Comparison of ENCODE assay signal across 11 mouse cellular contexts in the genomic region with DNA sequence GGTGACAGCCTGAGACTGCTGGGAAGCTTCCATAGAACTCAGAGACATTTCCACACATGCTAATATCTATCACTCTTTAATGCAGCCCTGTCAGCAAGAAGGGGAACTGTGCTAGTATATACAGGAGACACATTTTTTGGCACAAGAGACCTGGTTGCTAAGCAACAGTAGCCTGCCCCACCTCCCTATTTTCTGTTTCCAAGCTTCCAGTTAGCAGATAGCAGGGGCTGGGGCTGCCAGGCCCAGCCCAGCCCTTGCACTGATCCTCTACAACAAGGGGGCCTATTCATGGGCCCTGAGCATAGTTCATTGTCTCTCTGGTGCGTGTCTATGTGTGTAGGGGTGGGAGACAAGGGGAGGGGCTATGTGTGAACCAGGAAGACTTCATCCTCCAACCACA. TPM values are rescaled to one million over a fixed set of nuclear protein-coding genes. Genes with fewer than 3 reads are reported as not detected.
DNase-seq lines count a peak whose midpoint lies in the region; ATAC-seq and TF ChIP-seq lines count a peak whose summit lies in the region.
"Had no signal": no experiment of that assay in that cellular context is flagged by ENCODE, and none has a peak within 500 bp of the region (broad histone marks: within the 10 kb centered on the region; RNA-seq: fewer than 3 reads in every experiment).

No protein-coding gene starts in this region.

- peak; percentile 78 for DNase-seq in lung, embryonic 14.5 days
- DNase-seq in lung, postnatal 14 days: no peak
- DNase-seq in kidney, postnatal 4 days: no peak
- DNase-seq in left cerebral cortex, adult 2 months (ENCODE audit: extremely low spot score in 1 of 2, low spot score in 2 of 2): no peak
- DNase-seq in adrenal gland, postnatal 36 days: no peak
- DNase-seq: gastrocnemius, postnatal 14 days had no signal

- TF ChIP-seq CTCF in lung, embryonic 14.5 days (IDR thresholded peaks at IDR 0.05; ENCODE audit: low read depth): no peak
- no peak for TF ChIP-seq CTCF in left cerebral cortex, adult 2 months (IDR thresholded peaks at IDR 0.05)

- H3K27ac ChIP-seq in lung, embryonic 14.5 days (ENCODE audit: low read depth): no peak overlapping the region
- no peak overlapping the region for H3K27ac ChIP-seq in embryonic facial prominence, embryonic 15.5 days (replicated peaks)
- H3K27ac ChIP-seq in intestine, embryonic 16.5 days (ENCODE audit: low read length): no peak overlapping the region
- H3K27ac ChIP-seq in stomach, embryonic 14.5 days (ENCODE audit: low read length): no peak overlapping the region
- H3K27ac ChIP-seq in left cerebral cortex, adult 2 months: no peak overlapping the region

- no peak overlapping the region for H3K4me3 ChIP-seq in lung, embryonic 14.5 days (ENCODE audit: low read depth, low read length)
- H3K4me3 ChIP-seq in embryonic facial prominence, embryonic 15.5 days (replicated peaks): no peak overlapping the region
- H3K4me3 ChIP-seq in intestine, embryonic 16.5 days (ENCODE audit: low read length): no peak overlapping the region
- H3K4me3 ChIP-seq in stomach, embryonic 14.5 days (ENCODE audit: low read depth, low read length): no peak overlapping the region
- H3K4me3 ChIP-seq in left cerebral cortex, adult 2 months: no peak overlapping the region

- ATAC-seq in lung, embryonic 14.5 days (ENCODE audit: insufficient read depth): peak; percentile 95; the same call in 1 of the 2 replicates
- ATAC-seq in embryonic facial prominence, embryonic 15.5 days (ENCODE audit: insufficient number of reproducible peaks, low FRiP score, low TSS enrichment, low read depth): peak; percentile 11; the same call in 1 of the 2 replicates
- peak; percentile 78 for ATAC-seq in intestine, embryonic 16.5 days
- ATAC-seq in stomach, embryonic 14.5 days (ENCODE audit: insufficient number of reproducible peaks, insufficient read depth, low FRiP score, low read depth): peak; percentile 74; the same call in 1 of the 2 replicates

- H3K9ac ChIP-seq in lung, embryonic 14.5 days: no peak overlapping the region
- no peak overlapping the region for H3K9ac ChIP-seq in embryonic facial prominence, embryonic 15.5 days
- H3K9ac ChIP-seq in intestine, embryonic 16.5 days (ENCODE audit: low read depth, low read length): no peak overlapping the region
- no peak overlapping the region for H3K9ac ChIP-seq in stomach, embryonic 14.5 days (replicated peaks; ENCODE audit: low read depth, low read length)

- H3K36me3 ChIP-seq in lung, embryonic 14.5 days (ENCODE audit: insufficient read depth): no peaks in the 10 kb centered on the region
- H3K36me3 ChIP-seq in embryonic facial prominence, embryonic 15.5 days: no peaks in the 10 kb centered on the region
- no peaks in the 10 kb centered on the region for H3K36me3 ChIP-seq in intestine, embryonic 16.5 days (ENCODE audit: control insufficient read depth, insufficient read depth, low read length)
- H3K36me3 ChIP-seq in stomach, embryonic 14.5 days (ENCODE audit: control insufficient read depth, insufficient read depth, low read length): no peaks in the 10 kb centered on the region
- H3K36me3 ChIP-seq: G1E had no signal

- H3K4me1 ChIP-seq in lung, embryonic 14.5 days (ENCODE audit: insufficient read depth): no peaks in the 10 kb centered on the region
- H3K4me1 ChIP-seq in embryonic facial prominence, embryonic 15.5 days: peaks cover 4% of the 10 kb centered on the region; the same call in 1 of the 2 replicates
- peaks cover 7% of the 10 kb centered on the region; the same call in 1 of the 2 replicates for H3K4me1 ChIP-seq in intestine, embryonic 16.5 days (ENCODE audit: control insufficient read depth, insufficient read depth, low read length)
- H3K4me1 ChIP-seq in stomach, embryonic 14.5 days (ENCODE audit: control insufficient read depth, insufficient read depth, low read length): no peaks in the 10 kb centered on the region

- intact Hi-C loops in left cerebral cortex, adult 2 months (cut with DNase I): no loop called here

- WGBS in lung, embryonic 14.5 days: 14% methylated on average over 1 of the region's 1 CpGs
- 18% methylated on average over 1 of the region's 1 CpGs for WGBS in embryonic facial prominence, embryonic 15.5 days
- WGBS in intestine, embryonic 16.5 days: 20% methylated on average over 1 of the region's 1 CpGs
- WGBS in stomach, embryonic 14.5 days: 47% methylated on average over 1 of the region's 1 CpGs

- no peaks in the 10 kb centered on the region for H3K27me3 ChIP-seq in lung, embryonic 14.5 days (ENCODE audit: insufficient read depth, low read length)
- H3K27me3 ChIP-seq in embryonic facial prominence, embryonic 15.5 days: no peaks in the 10 kb centered on the region; the same call in 1 of the 2 replicates
- H3K27me3 ChIP-seq in intestine, embryonic 16.5 days (replicated peaks; ENCODE audit: control insufficient read depth, insufficient read depth, low read length): no peaks in the 10 kb centered on the region
- H3K27me3 ChIP-seq in stomach, embryonic 14.5 days (ENCODE audit: control insufficient read depth, insufficient read depth, low read length): no peaks in the 10 kb centered on the region

- no peak overlapping the region for H3K4me2 ChIP-seq in lung, embryonic 14.5 days
- H3K4me2 ChIP-seq in embryonic facial prominence, embryonic 15.5 days (replicated peaks): no peak overlapping the region
- no peak overlapping the region for H3K4me2 ChIP-seq in intestine, embryonic 16.5 days (ENCODE audit: low read depth, low read length)
- H3K4me2 ChIP-seq in stomach, embryonic 14.5 days (replicated peaks; ENCODE audit: low read depth, low read length): no peak overlapping the region

- no peaks in the 10 kb centered on the region for H3K9me3 ChIP-seq in lung, embryonic 14.5 days (ENCODE audit: low read depth, low read length)
- no peaks in the 10 kb centered on the region for H3K9me3 ChIP-seq in embryonic facial prominence, embryonic 15.5 days (replicated peaks)
- no peaks in the 10 kb centered on the region for H3K9me3 ChIP-seq in intestine, embryonic 16.5 days (ENCODE audit: control insufficient read depth, low read length)
- H3K9me3 ChIP-seq in stomach, embryonic 14.5 days (ENCODE audit: control insufficient read depth, low read depth, low read length): no peaks in the 10 kb centered on the region
- H3K9me3 ChIP-seq: G1E had no signal

RNA-seq across cellular contexts. Expression of a gene that starts 21.3 kb away (rescaled TPM):
- 0.34 and 0.47 TPM in 2 replicates for polyA plus RNA-seq in lung, embryonic 14.5 days (2014; fragmentation: Nextera tagmentation; extraction: Ambion mirVana)
- 0.75 and 1.2 TPM in 2 replicates for polyA plus RNA-seq in embryonic facial prominence, embryonic 15.5 days (2015; fragmentation: Nextera tagmentation; extraction: Ambion mirVana)
- 1.3 and 2.4 TPM in 2 replicates for polyA plus RNA-seq in intestine, embryonic 16.5 days (2015; fragmentation: Nextera tagmentation; extraction: Ambion mirVana)
- polyA plus RNA-seq in stomach, embryonic 14.5 days (2014; fragmentation: Nextera tagmentation; extraction: Ambion mirVana): 5.0 and 5.5 TPM in 2 replicates
- total RNA-seq in left cerebral cortex, adult 2 months (2021): under 1 TPM; 0.70 TPM
- under 1 TPM; 0.23 to 0.26 TPM for total RNA-seq in adrenal gland, postnatal 36 days (2021)
- total RNA-seq: megakaryocyte-erythroid progenitor cell, adult 5-6 weeks had no signal
- polyA plus RNA-seq: G1E had no signal

RNA-seq across cellular contexts. Expression of a gene that starts 46.9 kb away (rescaled TPM):
- 50.7 and 53.4 TPM in 2 replicates for polyA plus RNA-seq in lung, embryonic 14.5 days (2014; fragmentation: Nextera tagmentation; extraction: Ambion mirVana)
- polyA plus RNA-seq in embryonic facial prominence, embryonic 15.5 days (2015; fragmentation: Nextera tagmentation; extraction: Ambion mirVana): 35.6 and 37.3 TPM in 2 replicates
- 25.5 and 28.2 TPM in 2 replicates for polyA plus RNA-seq in intestine, embryonic 16.5 days (2015; fragmentation: Nextera tagmentation; extraction: Ambion mirVana)
- 43.2 and 44.8 TPM in 2 replicates for polyA plus RNA-seq in stomach, embryonic 14.5 days (2014; fragmentation: Nextera tagmentation; extraction: Ambion mirVana)
- 10 to 100 TPM; 17.7 to 19.6 TPM for total RNA-seq in left cerebral cortex, adult 2 months (2021)
- total RNA-seq in adrenal gland, postnatal 36 days (2021): 10 to 100 TPM; 16.0 to 18.0 TPM

Comparison
In these comparisons a context has a peak if more than half of its experiments do, and no peak if none do; other contexts are left out.
1. ATAC-seq: peak in every context shown above with its lines; median percentile 95 in lung, embryonic 14.5 days; 78 in intestine, embryonic 16.5 days; 74 in stomach, embryonic 14.5 days; 11 in embryonic facial prominence, embryonic 15.5 days.